Comparison of ENCODE assay signal across 14 mouse cellular contexts in genomic region chr15:18744266-18744665, GRCm38 (mm10).
DNase-seq lines count a peak whose midpoint lies in the region.
"Had no signal": no experiment of that assay in that cellular context is flagged by ENCODE, and none has a peak within 500 bp of the region (broad histone marks: within the 10 kb centered on the region; RNA-seq: fewer than 3 reads in every experiment).

No protein-coding gene starts in this region.

- peak; percentile 10 to 53 for DNase-seq in frontal cortex, postnatal 36 days (ENCODE audit: low spot score in 2 of 2)
- DNase-seq in frontal cortex, postnatal 14 days (ENCODE audit: low spot score in 2 of 2): no peak
- peak; percentile 25 to 32 for DNase-seq in layer of hippocampus, adult 8-10 months (ENCODE audit: low spot score in 2 of 2)
- DNase-seq in layer of hippocampus, postnatal 14 days (ENCODE audit: low spot score in 2 of 2): no peak
- DNase-seq in brain, adult 2 months (ENCODE audit: low read depth, low spot score): peak; percentile 71
- peak; percentile 44 for DNase-seq in layer of hippocampus, adult 9-11 months
- DNase-seq in urinary bladder, postnatal 4 days (ENCODE audit: low spot score in 2 of 2): no peak
- DNase-seq: adrenal gland, postnatal 14 days; cerebellum, adult 2 months; cerebellum, postnatal 10 days; forebrain, postnatal 0 days; gastrocnemius, postnatal 36 days; heart, adult 11 months; heart, postnatal 36 days had no signal

Comparison
In these comparisons a context has a peak if more than half of its experiments do, and no peak if none do; other contexts are left out.
1. DNase-seq: peak in frontal cortex, postnatal 36 days (2 of 2), layer of hippocampus, adult 8-10 months (2 of 2), brain, adult 2 months (single experiment) and layer of hippocampus, adult 9-11 months (single experiment); none in frontal cortex, postnatal 14 days (0 of 2), layer of hippocampus, postnatal 14 days (0 of 2) and urinary bladder, postnatal 4 days (0 of 2).